Mouse (Mus musculus): ENCODE measurements at regions not wholly inside any gene's neighbourhood (a gene's known extent, or its start where the extent isn't known, plus 50 kb on each side); places are given as distances from the start of the nearest gene placed in this dataset.
A peak's percentile ranks its signal among the peaks of the same experiment; 100 is the strongest.

DNA sequence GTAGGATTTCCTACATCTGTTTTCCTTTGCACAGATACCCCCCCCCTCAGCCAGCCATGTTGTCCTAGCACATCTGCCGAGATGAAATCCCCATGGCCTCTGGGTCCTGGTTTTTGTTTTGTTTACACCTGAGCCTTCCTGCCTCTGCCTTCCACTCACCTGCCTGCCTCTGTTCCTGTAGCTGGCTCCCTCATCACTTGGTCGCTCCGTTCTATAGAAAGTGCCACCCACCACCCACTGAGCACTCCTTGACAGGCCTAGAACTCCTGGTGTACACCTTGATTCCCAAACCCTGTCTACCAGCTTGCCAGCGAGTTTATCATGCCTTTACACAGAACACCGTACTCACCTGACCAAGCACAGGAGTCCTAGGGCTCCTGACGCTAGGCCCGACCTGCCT, 72.6 kb upstream of the Armc2 start:
- WGBS = 90% methylated on average over 7 of the region's 7 CpGs
- Histone ChIP-seq H3K4me3 (replicated peaks; ENCODE audit: control insufficient read depth, low read depth, low read length) (no peak overlapping the region), H3K27ac (ENCODE audit: control insufficient read depth, insufficient read depth, low read depth, low read length, poor library complexity) (no peak overlapping the region), H3K4me1 (ENCODE audit: control insufficient read depth, insufficient read depth, low read length) (peaks cover 2% of the 10 kb centered on the region; the same call in 1 of the 2 replicates)
- TF ChIP-seq CTCF (IDR thresholded peaks at IDR 0.05; ENCODE audit: control insufficient read depth, insufficient read depth, low read length) (no peak), POLR2A (IDR thresholded peaks at IDR 0.05; ENCODE audit: borderline replicate concordance, control insufficient read depth, low read depth, low read length) (no peak)

DNA sequence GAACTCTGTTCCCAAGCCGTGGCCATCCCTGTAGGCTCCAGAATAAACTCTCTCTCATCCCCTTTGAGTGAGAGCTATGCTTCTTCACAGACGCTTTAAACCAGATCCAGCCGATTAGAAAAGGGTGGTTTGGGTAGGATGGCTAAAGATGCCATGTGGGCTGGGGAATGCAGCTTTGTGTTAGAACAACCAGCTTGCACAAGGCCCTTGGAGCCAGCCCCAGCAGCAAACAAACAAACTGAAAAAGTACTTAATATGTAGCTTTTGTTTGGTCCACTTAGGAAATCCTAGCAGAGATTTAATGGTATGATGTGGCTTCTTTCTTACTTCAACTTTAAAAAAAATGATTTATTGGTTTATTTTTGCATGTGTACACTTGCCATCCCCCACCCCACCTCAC, 71.9 kb upstream of the Armc2 start:
- TF ChIP-seq POLR2A (IDR thresholded peaks at IDR 0.05; ENCODE audit: borderline replicate concordance, control insufficient read depth, low read depth, low read length) (no peak), CTCF (IDR thresholded peaks at IDR 0.05; ENCODE audit: control insufficient read depth, insufficient read depth, low read length) (no peak)
- no peak overlapping the region for H3K4me3 ChIP-seq (replicated peaks; ENCODE audit: control insufficient read depth, low read depth, low read length)
- no peak overlapping the region for H3K27ac ChIP-seq (ENCODE audit: control insufficient read depth, insufficient read depth, low read depth, low read length, poor library complexity)
- H3K4me1 ChIP-seq (ENCODE audit: control insufficient read depth, insufficient read depth, low read length) = peaks cover 2% of the 10 kb centered on the region; the same call in 1 of the 2 replicates
- 73% methylated on average over 3 of the region's 3 CpGs for WGBS

DNA sequence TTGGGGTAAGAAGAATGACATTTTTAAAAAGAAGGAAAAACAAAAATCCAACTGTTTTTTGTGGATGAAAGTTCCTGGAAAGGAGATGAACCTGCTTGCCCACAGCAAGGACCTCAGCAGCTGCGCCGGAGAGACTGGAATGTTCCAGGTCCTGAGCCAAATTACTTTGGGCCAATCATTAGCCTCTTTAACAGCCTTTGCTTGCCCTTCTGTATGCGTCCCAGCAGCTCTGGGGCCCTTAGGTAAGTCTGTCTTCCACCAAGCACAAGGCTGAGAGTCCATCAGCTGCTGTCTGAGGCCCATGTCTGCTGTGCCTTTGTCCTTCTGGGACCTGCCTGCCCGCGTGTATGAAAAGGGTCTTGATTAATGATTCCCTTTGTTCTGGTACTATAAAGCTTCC, 71.4 kb upstream of the Armc2 start:
- WGBS = 73% methylated on average over 5 of the region's 5 CpGs
- H3K4me3 ChIP-seq (replicated peaks; ENCODE audit: control insufficient read depth, low read depth, low read length) = no peak overlapping the region
- TF ChIP-seq CTCF (IDR thresholded peaks at IDR 0.05; ENCODE audit: control insufficient read depth, insufficient read depth, low read length) (no peak), POLR2A (IDR thresholded peaks at IDR 0.05; ENCODE audit: borderline replicate concordance, control insufficient read depth, low read depth, low read length) (no peak)
- H3K27ac ChIP-seq (ENCODE audit: control insufficient read depth, insufficient read depth, low read depth, low read length, poor library complexity) = no peak overlapping the region
- peaks cover 2% of the 10 kb centered on the region; the same call in 1 of the 2 replicates for H3K4me1 ChIP-seq (ENCODE audit: control insufficient read depth, insufficient read depth, low read length)

DNA sequence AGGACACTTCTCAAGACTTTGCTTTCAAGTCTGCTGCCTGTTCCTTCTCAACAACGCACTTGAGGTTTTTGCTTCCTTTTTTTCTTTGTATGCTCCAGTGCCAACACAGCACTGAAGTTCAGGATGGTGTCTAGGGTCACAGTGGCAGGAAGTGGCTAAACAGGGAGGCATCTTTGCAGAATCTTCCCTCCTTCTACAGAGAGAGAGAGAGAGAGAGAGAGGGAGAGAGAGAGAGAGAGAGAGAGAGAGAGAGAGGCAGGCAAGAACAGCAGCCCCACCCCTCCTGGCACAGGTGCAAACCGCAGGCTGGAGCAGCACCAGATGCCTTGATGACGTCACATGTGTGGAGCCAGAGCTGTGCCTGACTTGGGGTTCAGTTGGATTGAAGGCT, 71.0 kb upstream of the Armc2 start:
- no peak overlapping the region for H3K4me3 ChIP-seq (replicated peaks; ENCODE audit: control insufficient read depth, low read depth, low read length)
- peak overlapping the region; percentile 23; the same call in 1 of the 2 replicates for H3K27ac ChIP-seq (ENCODE audit: control insufficient read depth, insufficient read depth, low read depth, low read length, poor library complexity)
- no peak for TF ChIP-seq CTCF (IDR thresholded peaks at IDR 0.05; ENCODE audit: control insufficient read depth, insufficient read depth, low read length)
- no peak for TF ChIP-seq POLR2A (IDR thresholded peaks at IDR 0.05; ENCODE audit: borderline replicate concordance, control insufficient read depth, low read depth, low read length)
- H3K4me1 ChIP-seq (ENCODE audit: control insufficient read depth, insufficient read depth, low read length) = peaks cover 2% of the 10 kb centered on the region; the same call in 1 of the 2 replicates
- WGBS = 0% methylated on average over 3 of the region's 3 CpGs

DNA sequence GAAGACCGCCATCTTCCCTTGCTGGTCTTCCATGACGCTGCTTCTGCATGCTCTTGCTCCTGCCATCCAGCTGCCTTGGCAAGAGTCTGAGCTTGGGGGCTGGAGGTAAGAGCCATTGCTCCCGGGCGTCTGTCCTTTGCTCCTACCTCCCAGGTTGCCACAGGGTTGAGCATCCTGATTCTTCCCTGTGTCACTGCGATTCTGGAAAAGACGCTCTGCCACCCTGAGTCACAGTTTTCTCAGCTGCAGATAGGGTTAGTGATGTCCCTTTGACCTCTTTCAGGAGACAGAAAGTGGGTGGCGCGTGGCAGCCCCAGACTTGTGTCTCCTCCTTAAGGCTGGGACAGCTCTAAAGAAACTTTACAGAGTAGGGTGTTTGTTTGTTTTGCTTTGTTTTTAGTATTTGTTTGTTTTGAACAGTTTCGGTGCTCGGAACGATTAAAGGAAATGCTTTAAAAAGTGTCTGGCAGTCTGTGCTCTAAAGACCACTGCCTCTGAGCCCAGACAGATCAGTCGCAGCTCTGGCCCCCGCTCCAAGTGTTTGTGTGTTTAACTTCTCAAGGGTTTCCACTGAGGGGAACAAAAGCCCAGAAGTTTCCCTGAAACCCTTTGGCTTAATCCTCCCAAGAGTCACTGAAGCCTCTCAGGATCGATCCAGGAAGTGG, 70.5 kb upstream of the Armc2 start:
- Histone ChIP-seq H3K27ac (ENCODE audit: control insufficient read depth, insufficient read depth, low read depth, low read length, poor library complexity) (peak overlapping the region; percentile 23; the same call in 1 of the 2 replicates), H3K4me1 (ENCODE audit: control insufficient read depth, insufficient read depth, low read length) (peaks cover 2% of the 10 kb centered on the region; the same call in 1 of the 2 replicates), H3K4me3 (replicated peaks; ENCODE audit: control insufficient read depth, low read depth, low read length) (no peak overlapping the region)
- 42% methylated on average over 14 of the region's 14 CpGs for WGBS
- TF ChIP-seq CTCF (IDR thresholded peaks at IDR 0.05; ENCODE audit: control insufficient read depth, insufficient read depth, low read length) = no peak

DNA sequence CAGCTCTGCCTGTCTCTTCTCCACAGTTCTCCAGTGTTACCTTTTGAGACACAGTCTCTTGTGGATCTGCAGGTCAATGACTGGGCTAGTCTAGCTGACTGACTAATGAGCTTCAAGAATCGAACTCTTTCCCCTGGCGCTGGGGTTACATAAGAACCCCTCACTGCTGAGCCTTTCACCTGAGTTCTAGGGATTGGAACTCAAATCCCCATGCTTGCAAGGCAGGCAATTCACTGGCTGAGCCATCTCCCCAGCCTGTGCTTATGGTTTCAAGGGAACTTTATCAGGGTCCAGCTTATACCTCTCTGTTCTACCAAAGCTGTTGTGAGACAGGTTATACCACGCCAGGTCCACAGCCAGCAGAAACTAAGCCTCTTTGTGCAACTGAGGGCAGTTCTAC, 69.7 kb upstream of the Armc2 start:
- 84% methylated on average over 3 of the region's 3 CpGs for WGBS
- Histone ChIP-seq H3K4me3 (replicated peaks; ENCODE audit: control insufficient read depth, low read depth, low read length) (no peak overlapping the region), H3K27ac (ENCODE audit: control insufficient read depth, insufficient read depth, low read depth, low read length, poor library complexity) (no peak overlapping the region), H3K4me1 (ENCODE audit: control insufficient read depth, insufficient read depth, low read length) (peaks cover 2% of the 10 kb centered on the region; the same call in 1 of the 2 replicates)
- no peak for TF ChIP-seq POLR2A (IDR thresholded peaks at IDR 0.05; ENCODE audit: borderline replicate concordance, control insufficient read depth, low read depth, low read length)
- TF ChIP-seq CTCF (IDR thresholded peaks at IDR 0.05; ENCODE audit: control insufficient read depth, insufficient read depth, low read length) = no peak

DNA sequence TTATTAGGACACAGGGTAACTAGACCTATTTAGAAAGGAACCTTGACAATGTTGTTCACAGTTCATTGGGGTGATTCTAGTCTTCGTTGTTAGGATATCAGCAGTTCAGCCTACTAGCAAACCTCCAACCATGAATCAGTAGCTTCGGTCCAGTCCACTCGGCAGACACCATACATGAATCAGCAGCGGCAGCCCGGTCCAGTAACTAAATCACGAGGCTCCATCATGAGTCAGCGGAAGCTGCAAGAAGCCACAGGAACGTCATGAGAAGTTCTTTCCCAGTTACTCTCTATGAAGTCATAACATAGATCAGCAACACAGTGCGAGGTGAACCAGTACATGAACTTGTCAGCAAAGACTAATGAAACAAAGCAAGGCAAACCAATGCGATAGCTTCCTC, 68.4 kb upstream of the Armc2 start:
- 85% methylated on average over 10 of the region's 10 CpGs for WGBS
- no peak overlapping the region for H3K27ac ChIP-seq (ENCODE audit: control insufficient read depth, insufficient read depth, low read depth, low read length, poor library complexity)
- TF ChIP-seq POLR2A (IDR thresholded peaks at IDR 0.05; ENCODE audit: borderline replicate concordance, control insufficient read depth, low read depth, low read length) (no peak), CTCF (IDR thresholded peaks at IDR 0.05; ENCODE audit: control insufficient read depth, insufficient read depth, low read length) (no peak)
- H3K4me3 ChIP-seq (replicated peaks; ENCODE audit: control insufficient read depth, low read depth, low read length) = no peak overlapping the region
- H3K4me1 ChIP-seq (ENCODE audit: control insufficient read depth, insufficient read depth, low read length) = peaks cover 2% of the 10 kb centered on the region; the same call in 1 of the 2 replicates

DNA sequence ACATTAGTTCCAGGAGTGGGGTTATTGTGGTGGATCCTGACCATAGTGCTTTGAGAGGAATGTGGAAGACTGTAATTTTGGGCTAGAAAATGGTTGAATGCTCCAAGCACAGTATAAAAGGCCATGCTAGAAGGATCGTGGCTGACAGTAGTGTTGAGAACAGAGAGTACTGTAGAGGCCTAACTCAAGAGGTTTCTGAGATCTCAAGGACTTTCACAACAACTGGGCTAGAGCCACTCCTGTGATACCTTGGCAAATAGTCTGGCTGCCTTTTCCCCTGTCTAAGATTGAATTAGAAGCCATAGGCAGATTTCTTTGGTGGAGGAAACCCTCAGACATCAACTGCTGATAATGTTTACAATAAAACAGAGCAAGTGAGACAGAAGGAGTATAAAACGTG, 67.1 kb upstream of the Armc2 start:
- no peak overlapping the region for H3K4me3 ChIP-seq (replicated peaks; ENCODE audit: control insufficient read depth, low read depth, low read length)
- TF ChIP-seq POLR2A (IDR thresholded peaks at IDR 0.05; ENCODE audit: borderline replicate concordance, control insufficient read depth, low read depth, low read length) = no peak
- no peak for TF ChIP-seq CTCF (IDR thresholded peaks at IDR 0.05; ENCODE audit: control insufficient read depth, insufficient read depth, low read length)
- H3K27ac ChIP-seq (ENCODE audit: control insufficient read depth, insufficient read depth, low read depth, low read length, poor library complexity) = no peak overlapping the region
- peaks cover 2% of the 10 kb centered on the region for H3K4me1 ChIP-seq (ENCODE audit: control insufficient read depth, insufficient read depth, low read length)
- WGBS = 83% methylated on average over 2 of the region's 2 CpGs
